Mouse (Mus musculus): Measurements from ENCODE around the gene Oas1c.

DNA sequence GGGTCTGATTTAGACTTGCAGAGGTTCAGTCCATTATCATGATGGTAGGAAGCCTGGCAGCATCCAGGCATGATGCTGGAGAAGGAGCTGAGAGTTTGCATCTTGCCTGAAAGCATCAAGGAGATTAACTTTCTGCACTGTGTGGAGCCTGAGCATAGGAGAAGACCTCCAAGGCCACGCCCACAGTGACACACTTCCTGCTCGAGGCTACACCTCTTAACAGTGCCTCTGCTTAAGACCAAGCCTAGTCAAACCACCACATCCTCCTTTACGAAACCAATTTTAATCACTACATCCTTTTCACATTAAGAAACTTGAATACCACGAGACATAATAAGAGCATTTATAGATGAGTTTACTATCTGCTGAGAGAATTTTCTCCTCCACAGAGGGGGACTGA, 18.7 kb upstream of the Oas1c start:
- TF ChIP-seq CTCF (IDR thresholded peaks at IDR 0.05; ENCODE audit: low read depth) (no peak), EP300 (IDR thresholded peaks at IDR 0.05; ENCODE audit: low read depth) (no peak)
